Mouse (Mus musculus): ENCODE measurements around the gene Rtn2. TPM values are rescaled to one million over a fixed set of nuclear protein-coding genes. Genes with fewer than 3 reads are reported as not detected.

Rtn2 gene
- polyA plus RNA-seq, 1 experiment from 2014 or later, result 20.9 TPM

- Histone ChIP-seq H3K4me1 (peaks cover 10% of the 10 kb centered on the region), H3K9me3 (no peaks in the 10 kb centered on the region), H3K27ac (no peak overlapping the region), H3K9ac (no peak overlapping the region), H3K36me3 (no peaks in the 10 kb centered on the region), H3K27me3 (peaks cover 61% of the 10 kb centered on the region), H3K4me2 (replicated peaks) (no peak overlapping the region), H3K4me3 (no peak overlapping the region)
- WGBS, result 52% methylated on average over 5 of the region's 5 CpGs
- ATAC-seq (ENCODE audit: low FRiP score, low read depth), result no peak
Measured at GRCm38 (mm10) chr7:19314033-19314432, 31.6 kb downstream of the Rtn2 start.

GRCm38 (mm10) chr7:19316451-19317161 lies 34.2 kb downstream of the Rtn2 start:
- H3K9ac ChIP-seq, result no peak overlapping the region
- ATAC-seq (ENCODE audit: low FRiP score, low read depth), result no peak

DNA sequence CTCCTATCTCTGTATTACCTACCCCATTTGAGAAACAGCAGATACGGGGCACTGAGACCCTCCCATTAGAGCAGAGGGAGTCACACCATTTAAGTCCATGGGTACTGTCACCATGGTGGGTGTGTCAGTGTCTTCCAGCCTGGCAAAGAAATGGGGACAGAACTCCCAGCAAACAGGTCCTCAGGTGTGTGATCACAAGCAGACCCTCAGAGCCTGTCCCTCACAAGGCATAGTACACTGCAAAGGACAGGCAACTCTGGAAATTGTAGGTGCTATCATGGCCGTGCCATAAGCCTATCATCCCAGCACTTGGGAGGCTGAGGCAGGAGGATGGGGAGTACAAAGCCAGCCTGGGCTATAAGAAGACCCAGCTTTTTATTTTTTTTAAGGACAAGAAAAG lies 35.8 kb downstream of the Rtn2 start:
- 62% methylated on average over 2 of the region's 2 CpGs for WGBS
- Histone ChIP-seq H3K4me1 (peaks cover 10% of the 10 kb centered on the region), H3K27ac (no peak overlapping the region), H3K27me3 (peaks cover 69% of the 10 kb centered on the region), H3K36me3 (no peaks in the 10 kb centered on the region), H3K9me3 (no peaks in the 10 kb centered on the region), H3K4me2 (replicated peaks) (no peak overlapping the region), H3K4me3 (no peak overlapping the region), H3K9ac (no peak overlapping the region)
- ATAC-seq (ENCODE audit: low FRiP score, low read depth), result no peak

More at GRCm38 (mm10) chr7:19316451-19317161, 34.2 kb downstream of the Rtn2 start:
- H3K36me3 ChIP-seq, result no peaks in the 10 kb centered on the region
- H3K27ac ChIP-seq, result no peak overlapping the region
- H3K4me2 ChIP-seq (replicated peaks), result no peak overlapping the region
- 58% methylated on average over 14 of the region's 14 CpGs for WGBS
- no peaks in the 10 kb centered on the region for H3K9me3 ChIP-seq
- H3K27me3 ChIP-seq, result peaks cover 73% of the 10 kb centered on the region
- H3K4me1 ChIP-seq, result peaks cover 10% of the 10 kb centered on the region
- no peak overlapping the region for H3K4me3 ChIP-seq

DNA sequence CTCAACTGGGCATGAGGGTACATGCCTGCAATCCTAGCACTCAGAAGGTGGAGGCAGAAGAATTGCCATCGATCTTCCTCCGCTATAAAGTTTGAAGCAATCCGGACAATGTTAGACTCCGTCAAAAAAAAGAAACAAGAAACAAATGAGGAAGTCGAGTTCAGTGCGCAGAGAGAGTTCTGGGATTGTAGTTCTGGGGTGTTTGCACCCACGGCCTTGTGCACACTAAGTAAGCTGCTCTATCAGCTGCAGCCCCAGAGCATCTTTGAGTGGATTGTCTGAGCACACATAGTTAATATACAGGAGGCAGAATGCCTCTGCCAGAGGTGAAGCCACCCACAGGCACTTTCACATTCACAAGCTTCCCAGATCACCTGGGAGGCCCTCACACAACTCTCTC lies 36.3 kb downstream of the Rtn2 start:
- H3K9ac ChIP-seq, result no peak overlapping the region
- ATAC-seq (ENCODE audit: low FRiP score, low read depth), result no peak
- peaks cover 70% of the 10 kb centered on the region for H3K27me3 ChIP-seq
- no peak overlapping the region for H3K4me3 ChIP-seq
- no peaks in the 10 kb centered on the region for H3K9me3 ChIP-seq
- WGBS, result 75% methylated on average over 7 of the region's 7 CpGs
- H3K4me1 ChIP-seq, result peaks cover 10% of the 10 kb centered on the region
- H3K27ac ChIP-seq, result no peak overlapping the region
- H3K4me2 ChIP-seq (replicated peaks), result no peak overlapping the region
- no peaks in the 10 kb centered on the region for H3K36me3 ChIP-seq

GRCm38 (mm10) chr7:19319458-19319857 lies 37.0 kb downstream of the Rtn2 start:
- H3K27me3 ChIP-seq, result peaks cover 72% of the 10 kb centered on the region
- peak overlapping the region; percentile 62 for H3K9ac ChIP-seq
- H3K27ac ChIP-seq, result no peak overlapping the region; the same call in 1 of the 2 replicates
- peak overlapping the region; percentile 74 for H3K4me2 ChIP-seq (replicated peaks)
- no peaks in the 10 kb centered on the region for H3K9me3 ChIP-seq
- 19% methylated on average over 9 of the region's 9 CpGs for WGBS
- H3K4me1 ChIP-seq, result peaks cover 10% of the 10 kb centered on the region
- peak; percentile 57 for ATAC-seq (ENCODE audit: low FRiP score, low read depth)
- H3K4me3 ChIP-seq, result peak overlapping the region; percentile 49
- H3K36me3 ChIP-seq, result no peaks in the 10 kb centered on the region

- Histone ChIP-seq H3K27me3 (peaks cover 68% of the 10 kb centered on the region), H3K4me2 (replicated peaks) (peak overlapping the region; percentile 74)
Measured at GRCm38 (mm10) chr7:19319906-19320305, 37.5 kb downstream of the Rtn2 start.

GRCm38 (mm10) chr7:19320637-19321036 lies 38.2 kb downstream of the Rtn2 start:
- H3K27ac ChIP-seq, result no peak overlapping the region
- H3K4me2 ChIP-seq (replicated peaks), result peak overlapping the region; percentile 74
- H3K9me3 ChIP-seq, result no peaks in the 10 kb centered on the region
- ATAC-seq (ENCODE audit: low FRiP score, low read depth), result no peak
- 36% methylated on average over 7 of the region's 7 CpGs for WGBS
- peaks cover 63% of the 10 kb centered on the region for H3K27me3 ChIP-seq
- H3K4me1 ChIP-seq, result peaks cover 10% of the 10 kb centered on the region
- H3K36me3 ChIP-seq, result no peaks in the 10 kb centered on the region
- H3K9ac ChIP-seq, result no peak overlapping the region
- peak overlapping the region; percentile 49; the same call in 1 of the 2 replicates for H3K4me3 ChIP-seq

More at GRCm38 (mm10) chr7:19319906-19320305, 37.5 kb downstream of the Rtn2 start:
- Histone ChIP-seq H3K36me3 (no peaks in the 10 kb centered on the region), H3K9me3 (no peaks in the 10 kb centered on the region), H3K4me3 (peak overlapping the region; percentile 49), H3K9ac (peak overlapping the region; percentile 62), H3K4me1 (peaks cover 10% of the 10 kb centered on the region), H3K27ac (no peak overlapping the region; the same call in 1 of the 2 replicates)
- WGBS, result under 1% methylated on average over 40 of the region's 41 CpGs
- peak; percentile 95 for ATAC-seq (ENCODE audit: low FRiP score, low read depth)

DNA sequence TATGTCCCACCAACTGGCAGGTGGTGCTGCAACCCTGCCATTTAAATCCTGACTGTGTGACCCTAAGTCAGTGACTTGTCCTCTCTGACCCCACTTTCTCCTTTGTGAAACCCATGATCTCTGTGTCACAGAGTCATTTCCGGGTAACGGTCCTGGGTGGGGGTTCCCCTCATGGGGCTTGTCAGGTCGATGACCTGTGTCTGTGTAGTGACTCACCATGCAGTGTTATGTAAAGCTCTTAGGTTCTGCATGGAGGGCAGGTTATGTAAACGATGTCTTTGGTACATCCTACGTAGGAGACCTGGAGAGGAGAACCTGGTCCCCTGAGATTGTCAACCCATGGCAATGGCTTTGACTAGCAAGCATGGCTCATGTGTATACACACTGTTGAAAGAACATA lies 39.0 kb downstream of the Rtn2 start:
- Histone ChIP-seq H3K27ac (no peak overlapping the region), H3K4me3 (no peak overlapping the region), H3K36me3 (no peaks in the 10 kb centered on the region), H3K9me3 (no peaks in the 10 kb centered on the region), H3K4me1 (peaks cover 15% of the 10 kb centered on the region), H3K9ac (no peak overlapping the region), H3K4me2 (replicated peaks) (no peak overlapping the region), H3K27me3 (peaks cover 54% of the 10 kb centered on the region)
- WGBS, result 65% methylated on average over 5 of the region's 5 CpGs
- no peak for ATAC-seq (ENCODE audit: low FRiP score, low read depth)

GRCm38 (mm10) chr7:19322489-19322888 lies 40.1 kb downstream of the Rtn2 start:
- Histone ChIP-seq H3K27me3 (peaks cover 44% of the 10 kb centered on the region), H3K27ac (no peak overlapping the region)
- no peak for ATAC-seq (ENCODE audit: low FRiP score, low read depth)

GRCm38 (mm10) chr7:19324221-19324620 lies 41.8 kb downstream of the Rtn2 start:
- H3K27ac ChIP-seq, result no peak overlapping the region
- 0 out of 2 replicates have a peak overlapping the region, but pooled peaks have one; percentile 9 for H3K9ac ChIP-seq
- WGBS, result 85% methylated on average over 11 of the region's 11 CpGs
- H3K4me2 ChIP-seq (replicated peaks), result no peak overlapping the region
- peaks cover 30% of the 10 kb centered on the region for H3K4me1 ChIP-seq
- no peaks in the 10 kb centered on the region for H3K9me3 ChIP-seq
- no peak overlapping the region for H3K4me3 ChIP-seq
- H3K27me3 ChIP-seq, result peaks cover 27% of the 10 kb centered on the region
- no peaks in the 10 kb centered on the region for H3K36me3 ChIP-seq
- no peak for ATAC-seq (ENCODE audit: low FRiP score, low read depth)

More at GRCm38 (mm10) chr7:19322489-19322888, 40.1 kb downstream of the Rtn2 start:
- Histone ChIP-seq H3K4me3 (no peak overlapping the region), H3K36me3 (no peaks in the 10 kb centered on the region), H3K9me3 (no peaks in the 10 kb centered on the region), H3K4me2 (replicated peaks) (no peak overlapping the region), H3K9ac (no peak overlapping the region), H3K4me1 (peaks cover 26% of the 10 kb centered on the region)
- 40% methylated on average over 9 of the region's 9 CpGs for WGBS

DNA sequence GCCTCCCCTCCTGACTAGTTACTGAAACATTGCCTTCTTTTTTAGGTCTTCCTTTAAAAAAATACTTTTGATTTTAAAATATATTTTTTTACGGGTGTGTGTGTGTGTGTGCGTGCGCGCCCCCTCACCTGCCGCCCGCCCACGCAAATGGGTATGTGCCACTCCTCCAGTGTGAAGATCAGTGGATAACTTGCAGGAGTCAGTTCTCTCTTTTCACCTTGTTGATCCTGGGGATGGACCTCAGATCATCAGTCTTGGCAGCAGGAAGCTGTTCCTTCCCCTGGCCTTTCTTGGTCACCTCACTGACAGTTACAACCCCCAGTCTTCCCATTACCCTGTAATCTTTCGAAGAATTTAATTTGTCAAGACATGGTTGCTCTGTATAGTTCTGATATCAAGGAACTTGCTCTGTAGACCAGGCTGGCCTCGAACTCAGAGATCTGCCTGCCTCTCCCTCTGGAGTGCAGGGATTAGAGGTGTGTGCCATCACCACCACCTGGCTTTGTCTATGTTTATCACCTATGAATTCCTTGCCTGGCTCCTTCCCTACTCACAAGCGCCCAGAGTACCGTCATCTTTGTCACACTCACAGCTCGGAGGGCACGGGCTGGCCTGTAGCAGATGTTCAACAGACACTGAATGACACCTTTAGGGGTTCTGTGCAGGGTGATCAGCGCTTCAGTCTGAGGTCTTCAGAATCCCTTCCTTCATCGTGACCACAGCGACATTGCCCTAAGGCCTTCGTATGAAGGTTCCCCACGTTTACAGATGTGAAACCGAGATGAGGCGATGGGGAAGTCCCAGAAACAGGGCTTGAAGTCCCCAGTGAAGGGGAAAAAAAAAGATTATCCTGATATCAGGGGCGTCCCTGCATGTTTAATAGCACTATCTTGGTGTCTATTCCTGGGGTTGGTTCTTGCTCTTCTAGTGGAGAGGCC lies 43.1 kb downstream of the Rtn2 start:
- H3K9me3 ChIP-seq, result no peaks in the 10 kb centered on the region
- no peak overlapping the region for H3K9ac ChIP-seq
- no peak for ATAC-seq (ENCODE audit: low FRiP score, low read depth)
- H3K27ac ChIP-seq, result no peak overlapping the region
- H3K4me2 ChIP-seq (replicated peaks), result peak overlapping the region; percentile 71
- H3K4me3 ChIP-seq, result no peak overlapping the region
- peaks cover 21% of the 10 kb centered on the region for H3K4me1 ChIP-seq
- no peaks in the 10 kb centered on the region for H3K36me3 ChIP-seq
- peaks cover 24% of the 10 kb centered on the region for H3K27me3 ChIP-seq
- 67% methylated on average over 21 of the region's 21 CpGs for WGBS

GRCm38 (mm10) chr7:19326359-19326758 lies 43.9 kb downstream of the Rtn2 start:
- H3K27ac ChIP-seq, result peak overlapping the region; percentile 48; the same call in 1 of the 2 replicates
- H3K9ac ChIP-seq, result peak overlapping the region; percentile 57; the same call in 1 of the 2 replicates
- no peaks in the 10 kb centered on the region for H3K9me3 ChIP-seq
- peak; percentile 53; the same call in 1 of the 2 replicates for ATAC-seq (ENCODE audit: low FRiP score, low read depth)
- peak overlapping the region; percentile 42 for H3K4me3 ChIP-seq
- H3K36me3 ChIP-seq, result no peaks in the 10 kb centered on the region
- peaks cover 16% of the 10 kb centered on the region for H3K27me3 ChIP-seq
- peak overlapping the region; percentile 71 for H3K4me2 ChIP-seq (replicated peaks)
- H3K4me1 ChIP-seq, result peaks cover 20% of the 10 kb centered on the region
- WGBS, result under 1% methylated on average over 20 of the region's 20 CpGs
